Mouse (Mus musculus): Measurements from ENCODE around the gene Nudt22.

DNA sequence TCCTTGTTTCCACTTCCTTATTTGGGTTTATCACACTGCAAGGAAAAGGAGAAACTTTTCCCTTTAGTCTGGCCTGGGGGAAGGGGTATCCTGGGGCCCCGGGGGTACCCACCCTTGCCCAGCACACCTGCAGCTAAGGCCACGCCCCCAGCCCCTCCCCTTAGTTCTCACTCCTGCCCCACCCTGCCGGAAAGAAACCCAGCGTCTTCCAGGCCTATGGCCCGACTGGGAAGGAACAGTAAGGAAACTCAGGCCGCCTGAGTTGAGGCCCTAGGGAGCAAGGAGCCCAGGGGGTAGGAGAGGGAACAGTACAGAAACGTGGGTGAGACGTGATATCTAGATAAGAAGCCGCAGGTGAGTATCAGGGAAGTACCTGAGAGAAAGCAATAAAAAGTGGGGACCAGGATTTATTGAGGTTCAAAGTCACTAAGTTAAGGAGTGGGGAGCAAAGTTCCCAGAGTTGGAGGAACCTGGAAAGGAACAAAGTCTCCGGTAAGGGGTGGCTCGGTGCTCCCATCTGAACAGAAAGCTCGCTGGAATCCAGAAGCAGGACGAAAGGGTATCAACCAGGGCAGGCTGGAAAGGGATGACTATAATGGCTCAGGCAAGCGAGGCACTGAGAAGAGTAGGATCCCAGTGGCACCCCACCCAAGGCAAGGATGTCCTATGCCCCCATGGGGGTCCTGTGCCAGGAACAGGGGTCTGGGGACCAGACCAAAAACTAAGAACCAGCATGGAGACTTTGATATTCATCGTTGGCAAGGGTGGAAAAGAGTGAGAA is 27.2 kb downstream of the Nudt22 start:
- TF ChIP-seq CTCF (IDR thresholded peaks at IDR 0.05; ENCODE audit: low read depth, low read length) (no peak), POLR2A (IDR thresholded peaks at IDR 0.05; ENCODE audit: extremely low read depth, insufficient read depth, low read length) (no peak)

Data from liver, adult 2 months (tissue).